Comparison of ENCODE assay signal across 8 mouse cellular contexts in genomic region chr13:75798413-75799302, GRCm38 (mm10). TPM values are rescaled to one million over a fixed set of nuclear protein-coding genes. Genes with fewer than 3 reads are reported as not detected.
DNase-seq lines count a peak whose midpoint lies in the region; ATAC-seq and TF ChIP-seq lines count a peak whose summit lies in the region.

No protein-coding gene starts in this region.

- no peak for ATAC-seq in heart, embryonic 12.5 days (ENCODE audit: insufficient number of reproducible peaks, low FRiP score)
- peak; percentile 36 for ATAC-seq in granulocyte monocyte progenitor cell, adult 5-6 weeks (replicated peaks; ENCODE audit: poor library complexity, severe bottlenecking)

- intact Hi-C loops in gastrocnemius, postnatal 14 days (cut with DNase I; ENCODE audit: low total_unique reads): loop anchor here (5.0 kb wide), 1 partner anchor 571 kb away; no protein-coding TSS in a partner anchor

- no peak for TF ChIP-seq POLR2A in thymus, adult 2 months (IDR thresholded peaks at IDR 0.05; ENCODE audit: control insufficient read depth, extremely low read depth, insufficient read depth, low read length, poor library complexity)

- H3K36me3 ChIP-seq in heart, embryonic 12.5 days: no peaks in the 10 kb centered on the region
- H3K36me3 ChIP-seq in C2C12 (ENCODE audit: control insufficient read depth, insufficient read depth): no peaks in the 10 kb centered on the region
- H3K36me3 ChIP-seq in thymus, adult 2 months (ENCODE audit: control insufficient read depth, insufficient read depth, low read length): no peaks in the 10 kb centered on the region

- no peaks in the 10 kb centered on the region for H3K9me3 ChIP-seq in heart, embryonic 12.5 days (replicated peaks)

- H3K4me1 ChIP-seq in heart, embryonic 12.5 days (replicated peaks): no peaks in the 10 kb centered on the region
- H3K4me1 ChIP-seq in thymus, adult 2 months (replicated peaks; ENCODE audit: control insufficient read depth, insufficient read depth, low read length): no peaks in the 10 kb centered on the region

- H3K27me3 ChIP-seq in heart, embryonic 12.5 days (replicated peaks): no peaks in the 10 kb centered on the region
- H3K27me3 ChIP-seq in C2C12 (ENCODE audit: control insufficient read depth, insufficient read depth, insufficient read length): no peaks in the 10 kb centered on the region
- H3K27me3 ChIP-seq in thymus, adult 2 months (ENCODE audit: control insufficient read depth, insufficient read depth, low read length): no peaks in the 10 kb centered on the region

- H3K79me3 ChIP-seq in C2C12 (ENCODE audit: low read depth): no peaks in the 10 kb centered on the region

- 77% methylated on average over 7 of the region's 7 CpGs for WGBS in heart, embryonic 12.5 days
- WGBS in thymus, adult 2 months: 73% methylated on average over 7 of the region's 7 CpGs

- no peaks in the 10 kb centered on the region for H3K79me2 ChIP-seq in C2C12 (ENCODE audit: control insufficient read depth, insufficient read depth)

- no peak for TF ChIP-seq CTCF in C2C12 (IDR thresholded peaks at IDR 0.05; ENCODE audit: control insufficient read depth, insufficient read depth, insufficient read length)
- no peak for TF ChIP-seq CTCF in thymus, adult 2 months (IDR thresholded peaks at IDR 0.05; ENCODE audit: borderline replicate concordance, control insufficient read depth, extremely low read depth, insufficient read depth, low read length, poor library complexity)

- no peak overlapping the region for H3K9ac ChIP-seq in heart, embryonic 12.5 days

- H3K27ac ChIP-seq in heart, embryonic 12.5 days (ENCODE audit: poor library complexity, severe bottlenecking): no peak overlapping the region
- no peak overlapping the region for H3K27ac ChIP-seq in thymus, adult 2 months (ENCODE audit: control insufficient read depth, insufficient read depth, low read length)

- H3K4me2 ChIP-seq in heart, embryonic 12.5 days: no peak overlapping the region

- peak; percentile 16 for DNase-seq in heart, adult 8-10 months (ENCODE audit: low spot score)
- peak; percentile 17 for DNase-seq in lung, postnatal 14 days
- no peak for DNase-seq in layer of hippocampus, postnatal 10 days (ENCODE audit: low spot score in 2 of 2)
- DNase-seq in gastrocnemius, postnatal 14 days: no peak
- DNase-seq in thymus, adult 2 months: no peak

- no peak overlapping the region for H3ac ChIP-seq in C2C12 (ENCODE audit: control insufficient read depth, insufficient read length, low read depth)

- H3K4me3 ChIP-seq in heart, embryonic 12.5 days: no peak overlapping the region
- H3K4me3 ChIP-seq in C2C12 (ENCODE audit: insufficient read depth, poor library complexity, severe bottlenecking): no peak overlapping the region
- no peak overlapping the region for H3K4me3 ChIP-seq in thymus, adult 2 months (ENCODE audit: control insufficient read depth, insufficient read depth, low read length)

TF ChIP-seq in C2C12, 6 proteins besides CTCF, POLR2A, EP300 and RAD21:
- TF ChIP-seq CEBPB (IDR thresholded peaks at IDR 0.05; ENCODE audit: low read depth) (peak; percentile 64), FOSL1 (IDR thresholded peaks at IDR 0.05; ENCODE audit: insufficient read depth, low read length, poor library complexity, severe bottlenecking) (no peak)

RNA-seq across cellular contexts. Expression of gene Glrx, which starts 41.0 kb away (rescaled TPM):
- total RNA-seq in heart, adult 8-10 months (2022): 10 to 100 TPM; 32.4 to 45.3 (median 39.7) TPM
- 92.3 and 96.6 TPM in 2 replicates for polyA plus RNA-seq in heart, embryonic 12.5 days (2016; fragmentation: Nextera tagmentation; extraction: Ambion mirVana)
- 41.9 TPM for polyA plus RNA-seq in C2C12 (2012; fragmentation: generic; extraction: Trizol)
- total RNA-seq in granulocyte monocyte progenitor cell, adult 5-6 weeks (2014; fragmentation: Nextera tagmentation): 143 and 158 TPM in 2 replicates
- 130 and 142 TPM in 2 replicates for total RNA-seq in granulocyte monocyte progenitor cell, adult 5-6 weeks (2017)
- total RNA-seq in layer of hippocampus, postnatal 10 days (2021): 10 to 100 TPM; 63.4 to 72.9 TPM
- total RNA-seq in gastrocnemius, postnatal 14 days (2021): 10 to 100 TPM; 30.8 to 31.9 TPM
- 19.4 and 31.9 TPM in 2 replicates for polyA plus RNA-seq in thymus, adult 2 months (2012; rRNA removed)

Comparison
In these comparisons a context has a peak if more than half of its experiments do, and no peak if none do; other contexts are left out.
1. DNase-seq: peak in heart, adult 8-10 months (single experiment) and lung, postnatal 14 days (single experiment); none in layer of hippocampus, postnatal 10 days (0 of 2), gastrocnemius, postnatal 14 days (single experiment) and thymus, adult 2 months (single experiment).